Mouse (Mus musculus) mesoderm, embryonic 11.5 days (tissue): ENCODE measurements at regions not wholly inside any gene's neighbourhood (a gene's known extent, or its start where the extent isn't known, plus 50 kb on each side); places are given as distances from the start of the nearest gene placed in this dataset.
"Not testable (repeated sequence)": the region's sequence is repeated elsewhere in the genome, so short reads cannot be mapped to it uniquely, and the experiment has no call there.

Experiments used
- DNase-seq: peaks from one replicate; pipeline ENCODE4 v3.0.0-alpha.2; 2012; ENCODE audit warnings: low read depth, low spot score

DNA sequence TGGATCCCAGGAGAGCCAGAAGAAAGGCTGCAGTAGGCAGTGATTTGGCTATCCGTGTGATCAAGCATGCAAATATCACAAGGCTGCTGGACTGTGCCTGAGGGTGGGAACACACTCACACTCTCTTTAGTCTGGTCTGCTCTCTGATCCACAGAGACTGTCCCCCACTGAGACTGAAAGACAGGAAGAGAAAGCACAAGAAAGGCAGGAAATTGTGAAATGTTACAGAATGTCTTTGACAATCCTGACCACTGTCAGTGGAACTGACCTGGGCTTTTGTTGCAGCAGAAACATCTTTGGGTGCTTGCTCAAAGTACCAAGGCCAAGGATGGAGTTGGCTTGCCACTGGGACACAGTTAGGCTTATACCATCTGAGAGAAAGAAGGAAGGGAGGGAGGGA lies 52.3 kb upstream of the Gpd2 start:
- no peak for DNase-seq

DNA sequence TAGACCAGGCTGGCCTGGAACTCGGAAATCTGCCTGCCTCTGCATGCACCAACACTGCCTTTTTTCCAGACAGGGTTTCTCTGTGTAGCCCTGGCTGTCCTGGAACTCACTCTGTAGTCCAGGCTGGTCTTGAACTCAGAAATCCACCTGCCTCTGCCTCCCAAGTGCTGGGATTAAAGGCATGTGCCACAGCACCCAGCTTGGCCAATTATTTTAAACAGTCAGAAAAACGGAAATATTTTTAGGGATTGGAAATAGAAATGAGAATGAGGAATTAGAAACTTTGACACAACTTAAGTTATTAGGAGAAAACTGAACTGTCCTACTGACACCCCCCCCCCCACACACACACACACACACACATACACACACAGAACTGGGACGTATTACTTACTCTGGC lies 54.3 kb upstream of the Gpd2 start:
- DNase-seq, result not testable (repeated sequence)

DNA sequence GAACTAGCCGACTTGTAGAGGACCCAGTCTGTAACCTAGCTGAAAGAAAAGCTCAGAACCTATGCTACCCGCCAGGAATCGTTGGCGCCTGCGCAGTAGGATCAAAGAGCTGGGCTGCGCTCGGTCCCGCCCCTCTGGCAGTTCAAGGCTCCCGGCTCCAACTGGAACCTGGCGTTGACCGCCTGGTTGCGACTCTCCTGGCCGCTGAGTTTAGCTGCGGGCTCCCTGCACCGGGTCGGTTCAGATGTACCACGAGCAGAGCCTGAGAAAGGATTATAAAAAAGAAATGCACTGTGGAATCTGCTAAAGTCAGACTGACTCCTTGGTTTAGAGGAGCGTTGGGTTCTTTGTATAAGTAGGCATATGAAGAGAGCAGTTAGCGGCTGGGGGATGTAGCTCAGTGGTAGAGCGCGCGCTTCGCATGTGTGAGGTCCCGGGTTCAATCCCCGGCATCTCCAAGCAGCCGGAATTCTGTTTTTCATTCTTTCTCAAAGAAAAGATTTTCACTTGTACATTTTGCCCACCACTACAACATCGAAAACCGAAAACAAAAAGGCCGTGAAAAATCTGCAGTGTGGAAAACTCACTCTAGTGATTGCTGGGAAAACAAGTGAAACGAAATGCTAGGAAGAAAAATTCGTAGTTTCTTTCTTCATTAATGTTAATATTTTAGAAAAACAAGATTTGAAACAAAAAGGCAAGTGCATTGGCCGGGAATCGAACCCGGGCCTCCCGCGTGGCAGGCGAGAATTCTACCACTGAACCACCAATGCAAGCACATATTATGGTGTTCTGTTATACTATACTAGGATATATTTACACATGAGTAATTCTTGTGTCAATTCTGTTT lies 55.5 kb upstream of the Gpd2 start:
- peak; percentile 90 for DNase-seq

DNA sequence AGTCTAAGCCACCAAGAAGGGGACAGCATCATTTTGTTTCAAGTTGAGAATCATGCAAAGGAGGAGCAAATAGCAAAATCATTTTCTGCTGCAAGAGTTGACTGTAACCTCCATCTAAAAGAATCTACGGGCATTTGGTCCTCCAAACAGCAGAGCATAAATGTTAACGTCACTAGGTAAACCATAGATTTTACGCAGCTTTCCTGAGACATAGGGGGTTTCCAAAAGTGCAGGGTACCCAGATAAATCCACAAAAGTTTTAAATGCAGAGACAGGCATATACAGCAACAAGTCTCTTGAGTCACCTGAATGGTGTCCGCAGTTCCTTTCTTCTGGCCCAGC lies 56.1 kb upstream of the Gpd2 start:
- DNase-seq, result no peak

DNA sequence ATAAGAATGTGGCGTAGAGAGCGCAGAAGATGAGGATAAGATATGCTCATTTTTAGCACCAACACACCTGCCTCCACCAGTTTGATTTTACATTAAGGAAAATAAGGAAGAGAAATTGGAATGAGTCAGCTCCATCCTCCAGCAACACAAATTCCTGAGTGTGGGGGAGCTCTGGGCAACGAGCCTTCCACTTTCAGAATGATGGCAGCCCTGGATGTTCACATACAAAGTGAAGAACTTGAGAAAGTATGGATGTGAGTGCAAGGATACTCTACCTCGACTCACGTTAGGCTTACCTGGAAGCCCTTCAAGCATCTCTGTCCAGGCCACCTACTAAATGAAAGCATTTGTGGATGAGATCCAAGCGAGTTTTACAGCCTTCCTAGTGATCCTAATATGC lies 54.3 kb upstream of the Nr4a2 start:
- DNase-seq, result no peak

DNA sequence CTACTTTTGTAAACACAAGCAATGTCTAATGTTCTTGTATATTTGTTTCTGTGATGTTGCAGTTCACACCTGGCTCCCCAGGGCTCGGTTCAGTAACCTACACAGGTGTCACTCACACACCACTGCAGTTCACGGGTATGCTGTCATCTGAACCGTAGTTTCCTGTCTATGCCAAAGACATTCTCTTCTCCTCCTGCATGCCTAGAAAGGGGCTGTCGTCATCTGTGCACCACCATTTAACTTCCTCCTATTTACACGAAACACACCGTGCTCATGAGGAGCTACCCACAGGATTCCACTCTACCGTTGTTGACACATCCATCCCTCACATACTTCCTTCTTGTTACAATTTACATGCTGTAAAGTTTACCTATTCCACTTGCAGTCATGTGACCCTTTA lies 52.7 kb upstream of the Nr4a2 start:
- DNase-seq, result no peak

DNA sequence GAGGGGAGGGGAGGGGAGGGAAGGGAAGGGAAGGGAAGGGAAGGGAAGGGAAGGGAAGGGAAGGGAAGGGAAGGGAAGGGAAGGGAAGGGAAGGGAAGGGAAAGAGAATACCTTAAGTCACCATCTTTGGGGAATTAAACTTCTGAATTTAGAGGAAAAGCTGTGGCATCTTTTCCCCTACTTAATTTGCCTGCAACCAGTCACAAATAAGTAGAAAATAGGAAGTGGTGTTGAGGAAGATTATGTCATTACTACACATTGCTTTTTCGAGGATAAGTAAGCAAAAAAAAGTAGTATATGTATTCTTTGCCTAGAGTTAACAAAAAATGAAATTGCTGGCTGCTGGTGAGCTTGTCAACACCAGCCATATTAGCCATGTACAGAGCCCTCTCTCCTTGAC lies 51.4 kb upstream of the Nr4a2 start:
- no peak for DNase-seq
